Mouse (Mus musculus): ENCODE data around the gene Cbarp.

- TF ChIP-seq CTCF (IDR thresholded peaks at IDR 0.05; ENCODE audit: control insufficient read depth, insufficient read depth, insufficient replicate concordance, low read depth, low read length) (no peak; the same call in 1 of the 2 replicates), POLR2A (IDR thresholded peaks at IDR 0.05; ENCODE audit: control insufficient read depth, low read depth, low read length) (no peak)
Measured at GRCm38 (mm10) chr10:80089146-80089545, 51.5 kb downstream of the Cbarp start.

Measured in testis, adult 2 months (tissue).